Mouse (Mus musculus): ENCODE measurements around the gene Gm7247.
"Not testable (repeated sequence)": the region's sequence is repeated elsewhere in the genome, so short reads cannot be mapped to it uniquely, and the experiment has no call there.

Gm7247 gene

GRCm38 (mm10) chr14:51361456-51361855 is at the start of gene Gm7247:
Gm7247 (plus strand) TSS chr14:51361756.
- DNase-seq (ENCODE audit: low read depth, low spot score) = no peak

DNA sequence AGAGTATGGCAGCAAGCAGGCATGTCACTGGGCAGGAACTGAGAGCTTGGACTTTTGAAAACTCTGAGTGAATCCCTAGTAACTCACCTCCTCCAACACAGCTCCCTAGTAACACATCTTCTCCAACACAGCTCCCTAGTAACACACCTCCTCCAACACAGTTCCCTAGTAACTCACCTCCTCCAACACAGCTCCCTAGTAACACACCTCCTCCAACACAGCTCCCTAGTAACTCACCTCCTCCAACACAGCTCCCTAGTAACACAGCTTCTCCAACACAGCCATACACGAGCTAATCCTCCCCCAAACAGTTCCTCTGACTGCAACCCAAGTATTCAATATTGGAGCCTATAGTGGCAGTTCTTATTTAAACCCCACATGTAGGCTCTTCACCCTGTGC is 37.6 kb upstream of the Gm7247 start:
- no peak for DNase-seq (ENCODE audit: low read depth, low spot score)

DNA sequence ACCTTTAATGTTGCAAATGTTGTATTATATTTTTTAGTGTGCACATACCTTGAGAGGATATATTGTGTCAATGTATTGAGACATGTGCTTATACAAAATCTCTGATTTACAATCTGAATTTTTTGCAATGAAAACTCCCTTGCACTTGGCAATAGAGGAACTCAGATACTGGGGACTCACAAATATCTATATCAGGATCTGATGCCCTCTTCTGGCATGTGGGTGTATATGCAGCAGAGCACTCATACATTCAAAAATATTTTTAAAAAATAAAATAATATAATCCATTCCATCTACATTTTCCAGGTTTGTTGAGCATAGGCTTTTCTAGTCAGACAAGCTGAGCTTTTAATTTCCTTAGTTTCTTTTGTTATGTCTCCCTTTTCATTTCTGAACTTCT is 15.5 kb upstream of the Gm7247 start:
- no peak for DNase-seq (ENCODE audit: low read depth, low spot score)

- DNase-seq (ENCODE audit: low read depth, low spot score) = peak; percentile 9
Observed at GRCm38 (mm10) chr14:51358111-51358982, 3.2 kb upstream of the Gm7247 start.

- no peak for DNase-seq (ENCODE audit: low read depth, low spot score)
Observed at GRCm38 (mm10) chr14:51382805-51383204, 21.2 kb downstream of the Gm7247 start.

- no peak for DNase-seq (ENCODE audit: low read depth, low spot score)
Observed at GRCm38 (mm10) chr14:51384351-51384750, 22.8 kb downstream of the Gm7247 start.

- peak; percentile 27 for DNase-seq (ENCODE audit: low read depth, low spot score)
Observed at GRCm38 (mm10) chr14:51385741-51386140, 24.2 kb downstream of the Gm7247 start.

- DNase-seq (ENCODE audit: low read depth, low spot score) = peak; percentile 36
Observed at GRCm38 (mm10) chr14:51387768-51388167, 26.2 kb downstream of the Gm7247 start.

DNA sequence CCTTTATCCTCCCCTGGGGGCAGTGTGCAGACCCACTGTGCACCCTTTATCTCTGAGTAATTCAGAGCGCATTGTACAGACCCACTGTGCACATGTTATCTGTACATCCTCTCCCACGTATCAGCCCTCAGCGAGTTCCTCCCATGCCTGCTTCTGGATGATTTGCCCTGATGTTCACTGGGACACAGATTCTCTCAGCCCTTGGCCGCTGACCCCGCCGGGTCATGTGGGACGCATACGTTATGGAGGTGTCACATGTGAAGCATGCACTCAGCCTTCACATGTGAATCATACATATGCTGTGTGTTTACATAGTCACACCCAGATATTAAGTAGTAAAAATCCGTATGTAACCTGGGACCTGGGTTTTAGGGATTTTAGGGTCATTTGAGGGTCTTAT is 26.7 kb downstream of the Gm7247 start:
- peak; percentile 71 for DNase-seq (ENCODE audit: low read depth, low spot score)

- DNase-seq (ENCODE audit: low read depth, low spot score) = no peak
Observed at GRCm38 (mm10) chr14:51410520-51410919, 49.0 kb downstream of the Gm7247 start, which contains the start of gene Vmn2r88. Vmn2r88 (plus strand) TSS chr14:51410820.

DNA sequence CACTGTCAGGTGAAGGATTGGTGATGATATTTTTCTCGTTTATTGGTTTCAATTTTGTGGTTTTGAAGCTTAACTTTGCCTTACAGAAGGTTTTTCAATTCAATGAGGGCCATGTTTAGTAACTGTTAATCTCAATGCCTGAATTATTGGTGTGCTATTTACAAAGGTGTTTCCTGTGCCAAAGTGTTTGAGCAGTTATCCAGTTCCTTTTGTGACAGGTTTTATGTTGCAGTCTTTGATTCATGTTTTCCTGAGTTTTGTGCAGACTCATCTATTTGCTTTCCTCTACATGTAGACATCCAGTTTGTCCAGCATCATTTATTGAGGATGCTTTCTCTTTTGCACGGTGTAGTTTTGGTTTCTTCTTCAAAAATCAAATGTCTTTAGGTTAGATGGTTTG is 62.3 kb downstream of the Gm7247 start:
- no peak for DNase-seq (ENCODE audit: low read depth, low spot score)

- DNase-seq (ENCODE audit: low read depth, low spot score) = peak; percentile 53
Observed at GRCm38 (mm10) chr14:51430138-51430537, 68.6 kb downstream of the Gm7247 start.

- DNase-seq (ENCODE audit: low read depth, low spot score) = peak; percentile 39
Observed at GRCm38 (mm10) chr14:51434546-51434945, 73.0 kb downstream of the Gm7247 start.

- no peak for DNase-seq (ENCODE audit: low read depth, low spot score)
Observed at GRCm38 (mm10) chr14:51435020-51435419, 73.5 kb downstream of the Gm7247 start.

DNA sequence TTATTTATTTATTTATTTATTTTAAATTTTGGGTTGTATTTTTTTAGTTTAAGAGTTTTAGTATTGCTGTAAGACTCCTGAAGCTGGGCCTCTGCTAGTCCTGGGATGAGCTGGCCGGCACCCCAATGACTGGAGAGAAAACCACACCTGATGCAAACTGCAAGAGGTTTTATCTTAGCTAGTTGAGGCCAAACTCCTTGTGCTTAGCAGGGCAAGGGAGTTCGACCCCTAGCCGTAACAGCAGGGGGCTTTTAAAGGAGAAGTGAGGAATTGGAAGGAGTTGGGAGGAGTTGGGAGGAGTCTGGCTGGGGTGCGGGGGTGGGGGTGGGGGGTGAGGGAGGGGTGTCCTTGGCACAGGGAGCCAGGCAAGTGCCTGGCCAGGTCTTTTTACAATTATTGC is 77.4 kb downstream of the Gm7247 start:
- peak; percentile 61 for DNase-seq (ENCODE audit: low read depth, low spot score)

GRCm38 (mm10) chr14:51451557-51451956 is 90.0 kb downstream of the Gm7247 start, which contains the start of gene Vmn2r89:
Vmn2r89 (plus strand) TSS chr14:51451857.
- DNase-seq (ENCODE audit: low read depth, low spot score) = not testable (repeated sequence)

- peak; percentile 64 for DNase-seq (ENCODE audit: low read depth, low spot score)
Observed at GRCm38 (mm10) chr14:51480278-51480677, 118.7 kb downstream of the Gm7247 start.

GRCm38 (mm10) chr14:51481332-51482015 is 119.9 kb downstream of the Gm7247 start:
- peak; percentile 54 for DNase-seq (ENCODE audit: low read depth, low spot score)

GRCm38 (mm10) chr14:51482051-51482715 is 120.6 kb downstream of the Gm7247 start:
- no peak for DNase-seq (ENCODE audit: low read depth, low spot score)

GRCm38 (mm10) chr14:51482971-51483381 is 121.4 kb downstream of the Gm7247 start:
- DNase-seq (ENCODE audit: low read depth, low spot score) = peak; percentile 7

- no peak for DNase-seq (ENCODE audit: low read depth, low spot score)
Observed at GRCm38 (mm10) chr14:51483671-51484070, 122.1 kb downstream of the Gm7247 start.

- no peak for DNase-seq (ENCODE audit: low read depth, low spot score)
Observed at GRCm38 (mm10) chr14:51486111-51486510, 124.6 kb downstream of the Gm7247 start.

Data from ZHBTc4 (cell line).